Mouse (Mus musculus) spleen, postnatal 14 days (tissue): ENCODE data around the gene St3gal5.

Experiments used
- DNase-seq, 2 experiments: peaks; one replicate each; pipeline ENCODE4 v3.0.0; 2021 to 2022; ENCODE audit warnings: low spot score in 2 of 2

Gene St3gal5

GRCm38 (mm10) chr6:72098021-72098655, 746 bp downstream of the St3gal5 start:
- no peak for DNase-seq

- DNase-seq, result no peak
Observed at GRCm38 (mm10) chr6:72098691-72099090, 1.3 kb downstream of the St3gal5 start.

- DNase-seq, result no peak
Observed at GRCm38 (mm10) chr6:72099281-72099680, 1.9 kb downstream of the St3gal5 start.

GRCm38 (mm10) chr6:72100171-72100570, 2.8 kb downstream of the St3gal5 start:
- no peak for DNase-seq

DNA sequence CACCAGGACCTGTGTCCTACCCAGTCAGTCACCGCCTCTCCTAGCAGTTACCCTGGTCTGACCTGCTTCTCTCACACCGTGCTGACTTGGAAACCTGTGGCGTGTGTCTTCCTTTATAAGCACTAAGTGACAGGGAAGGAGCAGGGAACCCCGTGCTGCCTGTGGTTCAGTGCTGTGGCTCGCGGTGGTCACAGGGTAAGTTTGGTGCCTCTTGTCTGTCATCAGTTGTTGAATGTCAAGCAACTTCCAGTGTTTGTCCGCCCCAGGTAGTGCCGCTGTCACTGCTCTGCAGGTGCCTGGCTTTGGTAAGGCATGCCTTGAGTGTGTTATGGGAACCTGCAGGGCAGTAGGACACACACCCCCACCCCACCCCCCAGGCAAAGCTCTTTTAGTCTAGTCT, 3.5 kb downstream of the St3gal5 start:
- DNase-seq, result no peak

- DNase-seq, result no peak
Observed at GRCm38 (mm10) chr6:72101386-72101785, 4.0 kb downstream of the St3gal5 start.

- peak; percentile 40 to 48 for DNase-seq
Observed at GRCm38 (mm10) chr6:72102066-72102465, 4.7 kb downstream of the St3gal5 start.

- DNase-seq, result no peak
Observed at GRCm38 (mm10) chr6:72104534-72104933, 7.1 kb downstream of the St3gal5 start.

- DNase-seq, result peak; percentile 42 to 46
Observed at GRCm38 (mm10) chr6:72108941-72109892, 11.8 kb downstream of the St3gal5 start.

DNA sequence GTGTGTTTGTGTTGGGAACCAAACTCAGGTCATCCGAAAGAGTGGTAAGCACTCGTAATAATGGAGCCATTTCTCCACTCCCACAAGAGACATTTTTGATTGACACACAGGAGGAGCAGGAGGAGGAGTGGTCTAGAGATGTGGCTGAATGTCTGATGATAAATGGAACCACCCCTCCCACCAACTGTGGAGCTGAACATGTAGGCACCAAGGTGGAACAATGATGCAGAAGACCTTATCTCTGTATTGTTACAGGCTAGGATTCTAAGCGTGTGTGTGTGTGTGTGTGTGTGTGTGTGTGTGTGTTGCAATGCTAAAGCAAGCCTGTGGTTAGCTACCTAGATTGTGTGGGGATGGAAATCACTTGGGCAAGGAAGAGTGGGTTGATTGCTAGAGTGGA, 13.2 kb downstream of the St3gal5 start:
- no peak for DNase-seq

DNA sequence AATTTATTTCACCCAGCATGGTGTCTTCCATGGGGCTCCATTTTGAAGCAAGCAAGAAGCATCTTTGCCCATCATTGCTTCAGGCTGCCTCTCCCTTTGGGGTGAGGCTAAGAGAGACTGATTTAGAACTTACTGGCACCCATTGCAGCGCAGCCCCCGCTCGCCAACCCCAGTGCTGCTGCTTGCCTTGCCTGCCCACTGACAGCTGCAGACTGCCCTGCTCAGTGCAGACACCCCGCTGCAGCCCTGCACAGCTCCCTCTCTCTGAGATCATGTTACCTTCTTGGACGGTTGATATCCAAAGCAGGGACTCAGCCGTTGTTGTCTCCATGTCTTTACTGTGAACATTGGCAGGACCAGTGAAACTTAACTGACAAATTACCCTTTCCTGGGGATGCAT, 15.2 kb downstream of the St3gal5 start:
- no peak for DNase-seq

DNA sequence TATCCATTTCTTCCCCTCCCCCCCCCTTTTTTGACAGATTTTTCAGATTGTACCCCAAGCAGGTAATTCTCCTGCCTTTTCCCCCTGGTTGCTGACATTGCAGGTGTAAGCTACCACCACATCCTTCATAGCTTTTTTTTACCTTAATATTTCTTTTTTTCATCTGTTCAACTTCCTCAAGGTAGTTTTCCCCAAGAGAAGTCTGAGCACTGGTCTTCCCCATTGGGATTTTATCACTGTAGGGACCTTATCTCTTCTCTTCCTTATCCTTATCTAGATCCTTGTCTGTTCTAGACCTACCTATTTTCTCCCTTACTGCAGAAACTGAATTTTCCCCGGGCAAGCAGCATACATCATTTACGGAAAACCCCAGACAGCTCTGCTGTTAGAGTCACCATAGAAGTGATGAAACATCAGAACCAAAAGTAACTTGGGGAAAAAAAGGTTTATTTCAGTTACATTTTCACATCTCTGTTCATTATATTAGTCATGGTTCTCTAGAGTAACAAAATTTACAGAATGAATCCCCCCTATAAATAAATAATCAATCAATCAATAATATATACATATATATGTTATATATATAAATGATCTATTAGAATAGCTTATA, 15.8 kb downstream of the St3gal5 start:
- no peak for DNase-seq

- no peak for DNase-seq
Observed at GRCm38 (mm10) chr6:72114902-72115301, 17.5 kb downstream of the St3gal5 start.

- DNase-seq, result no peak
Observed at GRCm38 (mm10) chr6:72117322-72117968, 20.1 kb downstream of the St3gal5 start.

GRCm38 (mm10) chr6:72119870-72120269, 22.5 kb downstream of the St3gal5 start:
- no peak for DNase-seq

GRCm38 (mm10) chr6:72121301-72121700, 23.9 kb downstream of the St3gal5 start:
- no peak for DNase-seq

GRCm38 (mm10) chr6:72122515-72122914, 25.1 kb downstream of the St3gal5 start:
- DNase-seq, result no peak

- no peak for DNase-seq
Observed at GRCm38 (mm10) chr6:72124315-72125103, 27.1 kb downstream of the St3gal5 start.

- DNase-seq, result no peak
Observed at GRCm38 (mm10) chr6:72126128-72126917, 28.9 kb downstream of the St3gal5 start.

- no peak for DNase-seq
Observed at GRCm38 (mm10) chr6:72130056-72130455, 32.7 kb downstream of the St3gal5 start.
